Mouse (Mus musculus): ENCODE measurements at regions not wholly inside any gene's neighbourhood (a gene's known extent, or its start where the extent isn't known, plus 50 kb on each side); places are given as distances from the start of the nearest gene placed in this dataset.

- Histone ChIP-seq H3K4me2 (replicated peaks; ENCODE audit: low read depth, low read length) (no peak overlapping the region), H3K9me3 (ENCODE audit: control insufficient read depth, low read depth, low read length) (no peaks in the 10 kb centered on the region), H3K4me1 (ENCODE audit: control insufficient read depth, insufficient read depth, low read length) (no peaks in the 10 kb centered on the region), H3K4me3 (ENCODE audit: low read depth, low read length) (no peak overlapping the region), H3K9ac (replicated peaks; ENCODE audit: low read depth, low read length) (no peak overlapping the region), H3K36me3 (ENCODE audit: control insufficient read depth, insufficient read depth, low read length) (no peaks in the 10 kb centered on the region), H3K27ac (ENCODE audit: low read length) (no peak overlapping the region), H3K27me3 (ENCODE audit: control insufficient read depth, insufficient read depth, low read length) (no peaks in the 10 kb centered on the region)
- WGBS: 88% methylated on average over 16 of the region's 16 CpGs
- ATAC-seq (ENCODE audit: insufficient number of reproducible peaks, insufficient read depth, low FRiP score, low read depth): no peak
These were observed 276.3 kb upstream of the Zdhhc25 start for GRCm38 (mm10) chr15:88323584-88324375.

GRCm38 (mm10) chr15:88325108-88325507 is 275.0 kb upstream of the Zdhhc25 start:
- H3K9me3 ChIP-seq (ENCODE audit: control insufficient read depth, low read depth, low read length): no peaks in the 10 kb centered on the region
- no peaks in the 10 kb centered on the region for H3K36me3 ChIP-seq (ENCODE audit: control insufficient read depth, insufficient read depth, low read length)
- no peak overlapping the region for H3K4me2 ChIP-seq (replicated peaks; ENCODE audit: low read depth, low read length)
- no peaks in the 10 kb centered on the region for H3K4me1 ChIP-seq (ENCODE audit: control insufficient read depth, insufficient read depth, low read length)
- no peak overlapping the region for H3K4me3 ChIP-seq (ENCODE audit: low read depth, low read length)
- no peaks in the 10 kb centered on the region for H3K27me3 ChIP-seq (ENCODE audit: control insufficient read depth, insufficient read depth, low read length)
- WGBS: 41% methylated on average over 6 of the region's 6 CpGs
- no peak for ATAC-seq (ENCODE audit: insufficient number of reproducible peaks, insufficient read depth, low FRiP score, low read depth)
- H3K9ac ChIP-seq (replicated peaks; ENCODE audit: low read depth, low read length): no peak overlapping the region
- no peak overlapping the region for H3K27ac ChIP-seq (ENCODE audit: low read length)

- WGBS: 96% methylated on average over 2 of the region's 2 CpGs
- no peak for ATAC-seq (ENCODE audit: insufficient number of reproducible peaks, insufficient read depth, low FRiP score, low read depth)
These were observed 246.9 kb upstream of the Zdhhc25 start for GRCm38 (mm10) chr15:88353206-88353605.

GRCm38 (mm10) chr15:88360375-88361035 is 239.6 kb upstream of the Zdhhc25 start:
- Histone ChIP-seq H3K4me3 (ENCODE audit: low read depth, low read length) (no peak overlapping the region), H3K4me1 (ENCODE audit: control insufficient read depth, insufficient read depth, low read length) (no peaks in the 10 kb centered on the region), H3K4me2 (replicated peaks; ENCODE audit: low read depth, low read length) (no peak overlapping the region), H3K9me3 (ENCODE audit: control insufficient read depth, low read depth, low read length) (no peaks in the 10 kb centered on the region), H3K36me3 (ENCODE audit: control insufficient read depth, insufficient read depth, low read length) (no peaks in the 10 kb centered on the region), H3K27me3 (ENCODE audit: control insufficient read depth, insufficient read depth, low read length) (no peaks in the 10 kb centered on the region), H3K27ac (ENCODE audit: low read length) (no peak overlapping the region), H3K9ac (replicated peaks; ENCODE audit: low read depth, low read length) (no peak overlapping the region)
- 33% methylated on average over 12 of the region's 12 CpGs for WGBS
- no peak for ATAC-seq (ENCODE audit: insufficient number of reproducible peaks, insufficient read depth, low FRiP score, low read depth)

More at GRCm38 (mm10) chr15:88353206-88353605, 246.9 kb upstream of the Zdhhc25 start:
- Histone ChIP-seq H3K36me3 (ENCODE audit: control insufficient read depth, insufficient read depth, low read length) (no peaks in the 10 kb centered on the region), H3K4me1 (ENCODE audit: control insufficient read depth, insufficient read depth, low read length) (no peaks in the 10 kb centered on the region), H3K27me3 (ENCODE audit: control insufficient read depth, insufficient read depth, low read length) (no peaks in the 10 kb centered on the region), H3K4me3 (ENCODE audit: low read depth, low read length) (no peak overlapping the region), H3K27ac (ENCODE audit: low read length) (no peak overlapping the region), H3K9ac (replicated peaks; ENCODE audit: low read depth, low read length) (no peak overlapping the region), H3K9me3 (ENCODE audit: control insufficient read depth, low read depth, low read length) (no peaks in the 10 kb centered on the region), H3K4me2 (replicated peaks; ENCODE audit: low read depth, low read length) (no peak overlapping the region)

- H3K9me3 ChIP-seq (ENCODE audit: control insufficient read depth, low read depth, low read length): no peaks in the 10 kb centered on the region
- H3K4me3 ChIP-seq (ENCODE audit: low read depth, low read length): no peak overlapping the region
- no peaks in the 10 kb centered on the region for H3K27me3 ChIP-seq (ENCODE audit: control insufficient read depth, insufficient read depth, low read length)
- no peak for ATAC-seq (ENCODE audit: insufficient number of reproducible peaks, insufficient read depth, low FRiP score, low read depth)
- WGBS: 78% methylated on average over 5 of the region's 5 CpGs
- H3K4me2 ChIP-seq (replicated peaks; ENCODE audit: low read depth, low read length): no peak overlapping the region
- no peak overlapping the region for H3K27ac ChIP-seq (ENCODE audit: low read length)
- no peaks in the 10 kb centered on the region for H3K4me1 ChIP-seq (ENCODE audit: control insufficient read depth, insufficient read depth, low read length)
- H3K9ac ChIP-seq (replicated peaks; ENCODE audit: low read depth, low read length): no peak overlapping the region
- H3K36me3 ChIP-seq (ENCODE audit: control insufficient read depth, insufficient read depth, low read length): no peaks in the 10 kb centered on the region
These were observed 238.8 kb upstream of the Zdhhc25 start for GRCm38 (mm10) chr15:88361351-88361750.

GRCm38 (mm10) chr15:88362966-88363365 is 237.1 kb upstream of the Zdhhc25 start:
- no peak overlapping the region for H3K4me3 ChIP-seq (ENCODE audit: low read depth, low read length)
- H3K27me3 ChIP-seq (ENCODE audit: control insufficient read depth, insufficient read depth, low read length): no peaks in the 10 kb centered on the region
- H3K27ac ChIP-seq (ENCODE audit: low read length): no peak overlapping the region
- H3K4me2 ChIP-seq (replicated peaks; ENCODE audit: low read depth, low read length): no peak overlapping the region
- H3K9ac ChIP-seq (replicated peaks; ENCODE audit: low read depth, low read length): no peak overlapping the region
- H3K4me1 ChIP-seq (ENCODE audit: control insufficient read depth, insufficient read depth, low read length): no peaks in the 10 kb centered on the region
- no peak for ATAC-seq (ENCODE audit: insufficient number of reproducible peaks, insufficient read depth, low FRiP score, low read depth)
- no peaks in the 10 kb centered on the region for H3K36me3 ChIP-seq (ENCODE audit: control insufficient read depth, insufficient read depth, low read length)
- WGBS: 70% methylated on average over 6 of the region's 6 CpGs
- no peaks in the 10 kb centered on the region for H3K9me3 ChIP-seq (ENCODE audit: control insufficient read depth, low read depth, low read length)

GRCm38 (mm10) chr15:88370366-88370765 is 229.7 kb upstream of the Zdhhc25 start:
- H3K4me3 ChIP-seq (ENCODE audit: low read depth, low read length): no peak overlapping the region
- H3K4me2 ChIP-seq (replicated peaks; ENCODE audit: low read depth, low read length): no peak overlapping the region
- H3K4me1 ChIP-seq (ENCODE audit: control insufficient read depth, insufficient read depth, low read length): no peaks in the 10 kb centered on the region
- H3K9me3 ChIP-seq (ENCODE audit: control insufficient read depth, low read depth, low read length): no peaks in the 10 kb centered on the region
- H3K9ac ChIP-seq (replicated peaks; ENCODE audit: low read depth, low read length): no peak overlapping the region
- WGBS: 77% methylated on average over 5 of the region's 5 CpGs
- no peak overlapping the region for H3K27ac ChIP-seq (ENCODE audit: low read length)
- no peaks in the 10 kb centered on the region for H3K27me3 ChIP-seq (ENCODE audit: control insufficient read depth, insufficient read depth, low read length)
- H3K36me3 ChIP-seq (ENCODE audit: control insufficient read depth, insufficient read depth, low read length): no peaks in the 10 kb centered on the region
- ATAC-seq (ENCODE audit: insufficient number of reproducible peaks, insufficient read depth, low FRiP score, low read depth): no peak

GRCm38 (mm10) chr15:88372039-88372438 is 228.1 kb upstream of the Zdhhc25 start:
- Histone ChIP-seq H3K36me3 (ENCODE audit: control insufficient read depth, insufficient read depth, low read length) (no peaks in the 10 kb centered on the region), H3K9ac (replicated peaks; ENCODE audit: low read depth, low read length) (no peak overlapping the region), H3K4me3 (ENCODE audit: low read depth, low read length) (no peak overlapping the region), H3K9me3 (ENCODE audit: control insufficient read depth, low read depth, low read length) (no peaks in the 10 kb centered on the region), H3K4me1 (ENCODE audit: control insufficient read depth, insufficient read depth, low read length) (no peaks in the 10 kb centered on the region), H3K27me3 (ENCODE audit: control insufficient read depth, insufficient read depth, low read length) (no peaks in the 10 kb centered on the region), H3K27ac (ENCODE audit: low read length) (no peak overlapping the region), H3K4me2 (replicated peaks; ENCODE audit: low read depth, low read length) (no peak overlapping the region)
- no peak for ATAC-seq (ENCODE audit: insufficient number of reproducible peaks, insufficient read depth, low FRiP score, low read depth)
- 73% methylated on average over 8 of the region's 8 CpGs for WGBS
